Mouse (Mus musculus) embryonic facial prominence, embryonic 14.5 days (tissue): ENCODE measurements around the gene Borcs8. TPM values are rescaled to one million over a fixed set of nuclear protein-coding genes. Genes with fewer than 3 reads are reported as not detected.

ENCODE experiments used
- ATAC-seq: fragments of 200-750 bp; cut with Nextera tagmentation; 2 replicates; pipeline ENCODE4 v1.8.0; 2017; ENCODE audit warnings: low read depth, moderate number of reproducible peaks, moderate TSS enrichment
- DNase-seq: peaks from one replicate; pipeline ENCODE4 v3.0.0-alpha.2; 2015; ENCODE audit warnings: low spot score
- H3K27ac ChIP-seq: fragments of 300-500 bp; sonication (generic); replicated peaks from 2 replicates; pipeline ENCODE4 v1.5.1; 2014; ENCODE audit warnings: low read depth, mild to moderate bottlenecking, low read length, moderate library complexity
- H3K27me3 ChIP-seq: fragments of 300-500 bp; sonication (generic); replicated peaks from 2 replicates; pipeline ENCODE4 v1.6.1; 2014; ENCODE audit warnings: low read length; ENCODE audit not compliant: control insufficient read depth, insufficient read depth
- H3K36me3 ChIP-seq: fragments of 300-500 bp; sonication (generic); 2 replicates; pipeline ENCODE4 v1.6.1; 2014; ENCODE audit warnings: low read length, mixed read lengths; ENCODE audit not compliant: control insufficient read depth, insufficient read depth
- H3K4me1 ChIP-seq: fragments of 300-500 bp; sonication (generic); 2 replicates; pipeline ENCODE4 v1.6.1; 2014; ENCODE audit warnings: antibody characterized with exemption, low read length; ENCODE audit not compliant: control insufficient read depth, insufficient read depth
- H3K4me2 ChIP-seq: fragments of 300-500 bp; sonication (generic); 2 replicates; pipeline ENCODE4 v1.6.1; 2014; ENCODE audit warnings: low read depth, mild to moderate bottlenecking, low read length, moderate library complexity, mixed read lengths
- H3K4me3 ChIP-seq: fragments of 300-500 bp; sonication (generic); 2 replicates; pipeline ENCODE4 v1.5.1; 2014; ENCODE audit warnings: low read depth, mild to moderate bottlenecking, low read length
- H3K9ac ChIP-seq: fragments of 300-500 bp; sonication (generic); 2 replicates; pipeline ENCODE4 v1.6.1; 2014; ENCODE audit warnings: low read depth, mild to moderate bottlenecking, low read length, moderate library complexity, mixed read lengths
- H3K9me3 ChIP-seq: fragments of 300-500 bp; sonication (generic); 2 replicates; pipeline ENCODE4 v1.6.1; 2016; ENCODE audit warnings: low read length; ENCODE audit not compliant: control insufficient read depth
- WGBS: fragments of 180-500 bp; shearing (Covaris S2); extraction: QIAGEN DNeasy Blood & Tissue Kit; methylation state at CpG from one replicate; pipeline ENCODE4 v1.1.7; 2014; 5-methylcytosine and 5-hydroxymethylcytosine counted together
- polyA plus RNA-seq: library from polyadenylated mRNA; unstranded; fragments of >200 nt; fragmentation: Nextera tagmentation; extraction: Ambion mirVana; gene quantifications from 2 replicates; pipeline ENCODE4 v1.2.1, GENCODE M21; 2014

The Borcs8 gene
- polyA plus RNA-seq, 1 experiment from 2014 or later, result 45.1 TPM

DNA sequence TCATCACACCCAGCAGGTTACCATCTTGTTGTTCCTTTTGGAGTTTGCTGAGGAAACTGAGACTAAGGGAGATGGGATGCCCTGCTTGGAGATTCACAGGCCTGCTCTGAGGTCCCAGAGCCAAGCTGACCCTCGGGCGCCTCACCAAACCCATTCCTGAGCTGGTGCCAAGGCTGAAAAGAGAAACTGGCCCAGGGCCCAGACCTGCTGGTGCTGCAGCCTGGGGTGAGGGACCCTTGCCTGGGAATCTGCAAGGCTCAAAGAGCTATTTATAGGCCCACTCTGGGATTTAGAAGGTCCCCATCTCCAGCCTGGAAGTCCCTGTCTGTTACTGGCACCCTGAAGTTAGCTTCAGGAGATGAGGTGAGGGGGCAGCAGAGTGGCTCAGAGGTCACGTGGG is 10.9 kb upstream of the Borcs8 start:
- no peak overlapping the region for H3K27ac ChIP-seq
- no peaks in the 10 kb centered on the region for H3K27me3 ChIP-seq
- no peak for DNase-seq
- no peak overlapping the region for H3K4me2 ChIP-seq
- H3K9ac ChIP-seq, result no peak overlapping the region
- 71% methylated on average over 3 of the region's 3 CpGs for WGBS
- no peak overlapping the region for H3K4me3 ChIP-seq
- ATAC-seq, result no peak
- no peaks in the 10 kb centered on the region for H3K9me3 ChIP-seq
- H3K4me1 ChIP-seq, result no peaks in the 10 kb centered on the region
- peaks cover 13% of the 10 kb centered on the region for H3K36me3 ChIP-seq

DNA sequence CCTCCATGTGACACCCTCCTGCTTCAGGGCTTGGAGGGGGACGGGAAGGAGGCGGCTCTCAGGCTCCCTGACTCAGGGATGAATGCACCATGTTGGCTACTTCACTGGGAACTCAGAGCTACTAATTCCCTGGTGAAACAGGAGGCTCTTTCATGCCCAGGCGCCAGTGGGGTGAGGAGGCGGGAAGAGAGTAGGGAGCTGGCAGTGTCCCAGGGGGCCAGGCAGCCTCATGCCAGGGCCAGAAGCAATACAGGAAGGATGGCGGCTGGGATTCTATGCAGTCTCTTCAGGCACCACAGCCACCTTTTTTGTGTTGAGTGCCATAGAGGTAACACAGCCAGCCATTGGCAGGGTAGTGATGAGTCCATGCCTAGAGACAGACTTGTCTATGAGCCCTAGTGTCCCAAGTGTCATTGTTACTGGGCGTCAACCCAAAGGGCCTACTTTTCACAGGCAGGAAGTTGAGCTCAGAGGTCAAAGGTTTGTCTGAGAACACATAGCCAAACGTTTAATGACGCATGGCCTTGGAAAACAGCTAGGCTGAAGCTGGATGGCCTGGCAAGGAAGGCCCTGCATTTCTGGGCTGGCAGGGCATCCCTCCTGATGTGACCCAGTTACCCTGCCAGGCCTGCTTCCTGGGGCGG is 9.9 kb upstream of the Borcs8 start:
- no peak overlapping the region for H3K27ac ChIP-seq
- H3K9me3 ChIP-seq, result no peaks in the 10 kb centered on the region
- no peak overlapping the region for H3K4me3 ChIP-seq
- peak; percentile 66 for DNase-seq
- ATAC-seq, result peak; percentile 19; the same call in 1 of the 2 replicates
- H3K27me3 ChIP-seq, result no peaks in the 10 kb centered on the region
- WGBS, result 64% methylated on average over 9 of the region's 9 CpGs
- peaks cover 23% of the 10 kb centered on the region for H3K36me3 ChIP-seq
- no peaks in the 10 kb centered on the region for H3K4me1 ChIP-seq
- H3K9ac ChIP-seq, result no peak overlapping the region
- H3K4me2 ChIP-seq, result no peak overlapping the region

DNA sequence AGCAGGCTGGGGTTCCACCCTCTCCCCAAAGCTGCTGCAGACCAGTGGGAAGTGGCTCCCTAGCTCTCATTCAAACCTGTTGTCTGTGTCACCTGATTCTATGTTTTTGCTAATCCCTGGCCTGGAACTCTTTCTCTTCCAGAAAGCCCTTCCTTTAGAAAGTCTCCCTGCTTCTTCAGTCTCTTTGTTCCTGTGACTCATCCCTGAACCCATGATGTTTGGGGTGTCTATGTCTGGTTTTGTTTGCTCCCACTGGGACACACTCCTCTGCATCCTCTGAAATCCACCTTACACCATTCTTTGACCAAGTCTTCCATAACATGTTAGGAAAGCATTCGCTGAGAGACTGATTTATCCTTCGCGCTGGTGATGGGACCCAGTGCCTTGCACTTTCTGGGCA is 9.2 kb upstream of the Borcs8 start:
- no peak overlapping the region for H3K4me2 ChIP-seq

DNA sequence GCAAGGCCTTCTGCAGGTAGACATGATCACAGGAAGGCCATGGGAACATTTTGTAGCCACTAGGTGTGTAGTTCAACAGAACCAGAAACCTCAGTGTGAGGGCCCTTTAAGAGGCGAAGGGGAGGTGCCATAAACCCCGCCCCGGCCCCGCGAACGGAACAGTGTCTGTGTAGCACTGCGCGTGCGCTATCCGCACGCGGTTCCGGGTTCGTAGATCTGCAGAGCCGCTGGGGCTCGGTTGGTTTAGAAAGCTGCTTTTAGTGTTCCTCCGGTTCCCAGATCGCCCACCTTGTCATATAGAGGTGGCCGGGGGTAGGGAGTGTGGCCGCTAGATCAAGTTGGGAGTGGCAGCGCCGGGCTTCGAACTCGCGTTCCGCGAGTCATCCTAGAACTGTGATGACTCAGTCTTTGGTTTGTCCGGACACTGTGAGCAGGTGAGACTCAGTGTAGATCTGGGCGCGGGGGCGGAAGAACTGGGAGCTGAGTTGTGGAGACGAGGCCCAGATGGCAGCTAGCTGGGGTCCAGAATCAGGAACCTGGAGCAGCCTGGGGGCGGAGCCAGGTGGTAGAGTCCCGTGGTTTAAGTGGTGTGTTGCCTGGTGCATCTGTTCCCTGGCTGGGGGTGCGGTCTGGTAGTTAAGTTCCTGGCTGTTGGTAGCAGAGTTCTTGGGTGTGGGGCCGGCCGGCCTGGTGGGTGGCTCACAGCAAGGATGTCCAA is 8.0 kb upstream of the Borcs8 start, which contains the start of gene Nr2c2ap:
Nr2c2ap (plus strand) TSS at position 168 of the 718 bp plus-strand sequence.
- H3K27ac ChIP-seq, result no peak within 1 kb of the TSS
- no peaks in the 10 kb centered on the region for H3K27me3 ChIP-seq
- no peaks in the 10 kb centered on the region for H3K4me1 ChIP-seq
- no peaks in the 10 kb centered on the region for H3K9me3 ChIP-seq
- DNase-seq (peak; percentile 93), ATAC-seq (peak; percentile 91)
- H3K9ac ChIP-seq, result peak within 1 kb of the TSS; percentile 68
- 3% methylated on average over 36 of the region's 37 CpGs for WGBS
- peak within 1 kb of the TSS; percentile 73 for H3K4me2 ChIP-seq
- peaks cover 41% of the 10 kb centered on the region for H3K36me3 ChIP-seq
- peak within 1 kb of the TSS; percentile 61 for H3K4me3 ChIP-seq

More for the DNA sequence above, 9.2 kb upstream of the Borcs8 start:
- Histone ChIP-seq H3K9me3 (no peaks in the 10 kb centered on the region), H3K4me1 (no peaks in the 10 kb centered on the region), H3K4me3 (no peak overlapping the region), H3K27me3 (no peaks in the 10 kb centered on the region), H3K27ac (no peak overlapping the region), H3K36me3 (peaks cover 29% of the 10 kb centered on the region), H3K9ac (no peak overlapping the region)
- ATAC-seq (no peak), DNase-seq (no peak)
- WGBS, result 80% methylated on average over 3 of the region's 3 CpGs

DNA sequence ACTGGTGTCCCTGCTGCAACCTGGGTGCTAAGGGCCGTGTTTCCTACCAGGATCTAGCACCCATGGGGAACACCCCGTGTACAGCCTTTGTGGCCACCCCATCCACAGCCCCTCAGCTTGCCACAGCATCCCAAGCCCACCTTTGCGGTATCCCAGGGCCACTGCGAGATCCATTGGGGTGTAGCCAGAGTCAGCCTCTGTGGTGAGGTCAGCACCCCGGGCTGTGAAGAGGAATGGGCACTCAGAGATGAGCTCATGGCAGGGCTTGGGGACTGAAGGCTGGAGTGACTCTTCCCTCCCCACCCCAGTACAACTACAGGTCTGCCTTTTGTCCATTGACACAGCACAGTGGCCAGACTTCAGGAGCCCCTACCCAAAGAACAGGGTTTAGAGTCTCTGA is 5.2 kb upstream of the Borcs8 start:
- no peaks in the 10 kb centered on the region for H3K9me3 ChIP-seq
- DNase-seq, result no peak
- no peak for ATAC-seq
- H3K4me2 ChIP-seq, result no peak overlapping the region
- peaks cover 47% of the 10 kb centered on the region for H3K36me3 ChIP-seq
- peaks cover 6% of the 10 kb centered on the region; the same call in 1 of the 2 replicates for H3K4me1 ChIP-seq
- no peak overlapping the region for H3K27ac ChIP-seq
- H3K27me3 ChIP-seq, result no peaks in the 10 kb centered on the region
- no peak overlapping the region for H3K9ac ChIP-seq
- WGBS, result 86% methylated on average over 5 of the region's 5 CpGs
- no peak overlapping the region for H3K4me3 ChIP-seq

DNA sequence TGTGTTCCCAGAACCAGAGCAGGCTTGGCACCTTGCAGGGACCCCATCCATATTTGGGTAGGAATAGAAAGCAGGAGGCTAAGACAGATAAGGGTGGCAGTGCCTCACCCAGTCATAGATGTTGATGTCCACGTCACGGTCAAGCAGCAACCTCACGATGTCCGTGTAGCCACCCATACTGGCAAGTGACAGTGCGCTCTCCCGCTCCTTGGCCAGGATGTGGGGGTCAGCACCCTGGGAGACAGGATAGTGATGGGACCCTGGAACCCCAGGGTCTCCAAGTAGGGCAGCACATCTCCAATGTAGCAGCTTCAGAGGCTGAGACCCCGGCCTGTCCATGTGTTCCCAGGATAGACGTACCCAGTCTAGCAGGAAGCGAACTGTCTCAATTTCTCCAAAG is 4.4 kb upstream of the Borcs8 start:
- no peak for DNase-seq

DNA sequence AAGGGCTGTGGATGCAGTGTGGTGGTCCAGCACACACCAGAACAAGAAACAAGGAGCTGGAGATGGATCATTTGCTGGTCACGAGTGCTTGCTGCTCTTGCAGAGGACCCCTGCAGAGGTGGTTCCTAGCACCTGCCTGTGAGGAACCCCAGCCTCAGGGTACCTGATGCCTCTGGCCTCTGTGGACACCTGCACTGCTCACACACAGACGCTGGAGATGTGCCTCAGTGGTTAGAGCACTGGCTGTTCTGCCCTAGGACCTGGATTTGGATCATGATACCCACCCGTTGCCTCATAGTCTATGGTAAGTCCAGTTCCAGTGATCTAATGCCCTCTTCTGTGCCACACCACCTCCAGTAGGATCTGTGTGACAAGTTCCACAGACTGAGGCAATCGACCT is 2.7 kb upstream of the Borcs8 start:
- WGBS, result 75% methylated on average over 4 of the region's 4 CpGs
- Histone ChIP-seq H3K4me2 (no peak overlapping the region), H3K9ac (no peak overlapping the region), H3K4me3 (no peak overlapping the region), H3K27me3 (no peaks in the 10 kb centered on the region), H3K4me1 (peaks cover 12% of the 10 kb centered on the region), H3K36me3 (peaks cover 47% of the 10 kb centered on the region), H3K9me3 (no peaks in the 10 kb centered on the region), H3K27ac (no peak overlapping the region)
- no peak for DNase-seq
- no peak for ATAC-seq

More for the DNA sequence above, 4.4 kb upstream of the Borcs8 start:
- no peak overlapping the region for H3K27ac ChIP-seq
- no peak overlapping the region for H3K4me2 ChIP-seq
- H3K9ac ChIP-seq, result no peak overlapping the region
- ATAC-seq, result no peak
- H3K36me3 ChIP-seq, result peaks cover 47% of the 10 kb centered on the region
- H3K4me3 ChIP-seq, result no peak overlapping the region
- peaks cover 6% of the 10 kb centered on the region; the same call in 1 of the 2 replicates for H3K4me1 ChIP-seq
- H3K9me3 ChIP-seq, result no peaks in the 10 kb centered on the region
- no peaks in the 10 kb centered on the region for H3K27me3 ChIP-seq
- 92% methylated on average over 9 of the region's 9 CpGs for WGBS

DNA sequence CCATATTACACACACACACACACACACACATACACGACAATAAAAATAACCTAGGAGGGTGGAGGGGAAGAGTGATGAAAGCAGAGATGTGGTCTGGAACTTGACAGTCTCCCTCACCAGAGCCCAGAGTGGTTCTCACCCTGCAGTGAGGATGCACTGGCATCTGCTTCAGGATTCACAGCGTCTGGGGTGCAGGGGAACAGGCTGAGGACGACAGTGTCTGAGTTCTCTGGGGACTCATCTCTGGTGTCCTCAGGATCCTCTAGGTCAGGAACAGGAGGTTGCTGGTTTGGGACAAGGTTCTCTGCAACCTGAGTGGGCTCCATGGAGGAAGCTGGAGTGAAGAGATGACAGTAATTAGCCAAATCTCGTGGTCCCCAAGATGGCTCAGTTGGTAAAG is 1.4 kb upstream of the Borcs8 start:
- Histone ChIP-seq H3K36me3 (peaks cover 51% of the 10 kb centered on the region), H3K4me1 (peaks cover 12% of the 10 kb centered on the region), H3K9ac (peak overlapping the region; percentile 70), H3K27ac (no peak overlapping the region), H3K9me3 (no peaks in the 10 kb centered on the region), H3K4me3 (peak overlapping the region; percentile 56), H3K4me2 (peak overlapping the region; percentile 62), H3K27me3 (no peaks in the 10 kb centered on the region)
- WGBS, result 90% methylated on average over 4 of the region's 4 CpGs
- ATAC-seq, result no peak
- DNase-seq, result no peak
